Mouse (Mus musculus) kidney, adult 18-20 months (tissue): ENCODE measurements around the gene Strn4.
A peak's percentile ranks its signal among the peaks of the same experiment; 100 is the strongest.

ENCODE experiments used
- DNase-seq: peaks from one replicate; pipeline ENCODE4 v3.0.0; 2021

Strn4 gene

GRCm38 (mm10) chr7:16843441-16844171 lies 27.9 kb downstream of the Strn4 start:
- peak; percentile 42 for DNase-seq

- no peak for DNase-seq
Observed at GRCm38 (mm10) chr7:16844696-16845071, 29.0 kb downstream of the Strn4 start.

- DNase-seq, result peak; percentile 55
Observed at GRCm38 (mm10) chr7:16845072-16845819, 29.6 kb downstream of the Strn4 start.

GRCm38 (mm10) chr7:16845820-16846167 lies 30.1 kb downstream of the Strn4 start:
- peak; percentile 54 for DNase-seq

GRCm38 (mm10) chr7:16846775-16847174 lies 31.1 kb downstream of the Strn4 start:
- DNase-seq, result no peak

- no peak for DNase-seq
Observed at GRCm38 (mm10) chr7:16847507-16847906, 31.8 kb downstream of the Strn4 start.

- DNase-seq, result peak; percentile 63
Observed at GRCm38 (mm10) chr7:16848579-16848978, 32.9 kb downstream of the Strn4 start.

- no peak for DNase-seq
Observed at GRCm38 (mm10) chr7:16851636-16852035, 35.9 kb downstream of the Strn4 start.

GRCm38 (mm10) chr7:16853302-16853831 lies 37.7 kb downstream of the Strn4 start:
- no peak for DNase-seq

GRCm38 (mm10) chr7:16858336-16858735 lies 42.6 kb downstream of the Strn4 start:
- peak; percentile 59 for DNase-seq

GRCm38 (mm10) chr7:16859902-16860651 lies 44.4 kb downstream of the Strn4 start:
- peak; percentile 60 for DNase-seq

- no peak for DNase-seq
Observed at GRCm38 (mm10) chr7:16867488-16867887, 51.8 kb downstream of the Strn4 start.

GRCm38 (mm10) chr7:16869497-16869896 lies 53.8 kb downstream of the Strn4 start:
- no peak for DNase-seq

- no peak for DNase-seq
Observed at GRCm38 (mm10) chr7:16871600-16871999, 55.9 kb downstream of the Strn4 start.

GRCm38 (mm10) chr7:16872478-16872877 lies 56.8 kb downstream of the Strn4 start:
- no peak for DNase-seq

- no peak for DNase-seq
Observed at GRCm38 (mm10) chr7:16873392-16873791, 57.7 kb downstream of the Strn4 start.

GRCm38 (mm10) chr7:16874190-16874589 lies 58.5 kb downstream of the Strn4 start:
- peak; percentile 64 for DNase-seq

- DNase-seq, result peak; percentile 100
Observed at GRCm38 (mm10) chr7:16874756-16875309, 59.1 kb downstream of the Strn4 start.

GRCm38 (mm10) chr7:16875310-16875325 lies 59.4 kb downstream of the Strn4 start, which contains the start of gene Dact3:
Dact3 (plus strand) TSS chr7:16875317.
- no peak for DNase-seq

- no peak for DNase-seq
Observed at GRCm38 (mm10) chr7:16875326-16875725, 59.6 kb downstream of the Strn4 start.

- no peak for DNase-seq
Observed at GRCm38 (mm10) chr7:16876006-16876405, 60.3 kb downstream of the Strn4 start.

GRCm38 (mm10) chr7:16876608-16877007 lies 60.9 kb downstream of the Strn4 start:
- no peak for DNase-seq

GRCm38 (mm10) chr7:16877717-16878116 lies 62.0 kb downstream of the Strn4 start:
- no peak for DNase-seq
